Mouse (Mus musculus): ENCODE data around the gene Tdp1. TPM values are rescaled to one million over a fixed set of nuclear protein-coding genes. Genes with fewer than 3 reads are reported as not detected.
A peak's percentile ranks its signal among the peaks of the same experiment; 100 is the strongest.

Tdp1 gene
- polyA plus RNA-seq, 1 experiment from 2014 or later: 31.3 TPM

DNA sequence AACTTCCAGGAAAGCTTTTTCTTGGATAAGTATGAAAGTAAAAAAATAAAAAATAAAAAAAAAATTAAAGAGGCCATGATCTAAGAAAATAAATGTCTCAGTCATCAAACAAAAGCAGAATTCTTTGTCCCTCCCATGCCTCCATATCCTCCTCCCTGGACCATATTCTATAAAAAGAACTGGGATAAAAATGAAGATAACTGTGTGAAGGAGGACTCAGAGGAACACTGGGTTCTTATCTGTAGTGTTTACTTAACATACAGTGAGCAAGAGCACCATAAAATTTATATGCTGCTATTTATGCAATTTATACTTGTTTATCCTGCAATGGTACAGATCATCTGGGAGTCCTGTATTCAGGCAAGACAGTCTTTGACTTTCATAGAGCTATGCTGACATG is 19.7 kb upstream of the Tdp1 start:
- no peaks in the 10 kb centered on the region for H3K27me3 ChIP-seq (ENCODE audit: insufficient read depth, low read length)

DNA sequence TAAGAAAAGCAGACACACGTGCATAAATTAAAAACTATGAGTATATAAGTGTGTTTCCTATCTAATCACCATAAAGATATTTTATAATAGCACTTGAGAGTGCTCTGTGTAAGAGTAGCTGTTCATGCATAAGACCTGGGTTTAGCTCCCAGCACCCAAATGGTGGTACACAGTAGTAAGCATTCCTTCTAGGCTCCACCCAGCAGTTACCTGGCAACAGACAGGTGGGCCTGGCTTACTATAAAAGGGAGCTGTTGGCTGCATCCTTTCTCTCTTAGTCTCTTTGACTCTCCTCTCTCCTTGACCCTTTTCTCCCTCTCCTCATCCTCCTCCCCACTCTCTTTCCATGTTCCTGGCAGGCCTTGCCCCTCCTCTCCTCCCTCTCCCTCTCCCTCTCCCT is 15.5 kb upstream of the Tdp1 start:
- no peaks in the 10 kb centered on the region for H3K27me3 ChIP-seq (ENCODE audit: insufficient read depth, low read length)
- no peaks in the 10 kb centered on the region for H3K36me3 ChIP-seq (ENCODE audit: insufficient read depth, low read length)
- WGBS: 91% methylated on average over 1 of the region's 1 CpGs

More for the DNA sequence above, 19.7 kb upstream of the Tdp1 start:
- Histone ChIP-seq H3K9me3 (replicated peaks; ENCODE audit: low read length) (no peaks in the 10 kb centered on the region), H3K4me3 (replicated peaks; ENCODE audit: low read depth, low read length) (no peak overlapping the region), H3K4me2 (ENCODE audit: low read length) (no peak overlapping the region), H3K4me1 (replicated peaks; ENCODE audit: insufficient read depth, low read length) (no peaks in the 10 kb centered on the region), H3K36me3 (ENCODE audit: insufficient read depth, low read length) (no peaks in the 10 kb centered on the region), H3K27ac (no peak overlapping the region), H3K9ac (ENCODE audit: low read depth, low read length) (no peak overlapping the region)
- no peak for TF ChIP-seq CTCF (IDR thresholded peaks at IDR 0.05; ENCODE audit: low read depth)
- ATAC-seq (replicated peaks; ENCODE audit: low FRiP score, low read depth) (no peak), DNase-seq (ENCODE audit: low spot score) (no peak)

DNA sequence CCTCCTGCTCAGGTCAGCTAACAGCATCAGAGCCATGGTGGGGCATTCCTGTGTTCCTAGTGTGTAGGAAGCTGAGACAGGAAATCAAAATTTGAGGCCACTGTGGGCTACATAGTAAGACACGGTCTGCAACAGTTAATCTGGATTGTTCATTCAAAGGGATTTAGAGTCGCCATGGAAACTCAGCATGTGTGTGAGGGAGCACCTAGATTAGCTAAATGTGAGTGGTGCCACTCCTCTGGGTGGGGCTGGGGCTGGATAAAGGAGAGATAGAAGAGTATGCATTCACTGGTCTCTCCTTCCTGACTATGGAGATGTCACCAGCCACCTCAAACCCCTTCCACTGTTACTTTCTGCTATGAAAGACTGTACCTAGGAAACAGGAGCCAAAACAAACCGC is 10.9 kb upstream of the Tdp1 start:
- no peaks in the 10 kb centered on the region for H3K4me1 ChIP-seq (replicated peaks; ENCODE audit: insufficient read depth, low read length)
- no peak overlapping the region for H3K4me3 ChIP-seq (replicated peaks; ENCODE audit: low read depth, low read length)
- H3K9ac ChIP-seq (ENCODE audit: low read depth, low read length): no peak overlapping the region
- TF ChIP-seq CTCF (IDR thresholded peaks at IDR 0.05; ENCODE audit: low read depth): no peak
- no peaks in the 10 kb centered on the region for H3K27me3 ChIP-seq (ENCODE audit: insufficient read depth, low read length)
- H3K27ac ChIP-seq: no peak overlapping the region
- no peaks in the 10 kb centered on the region for H3K36me3 ChIP-seq (ENCODE audit: insufficient read depth, low read length)
- ATAC-seq (replicated peaks; ENCODE audit: low FRiP score, low read depth): no peak
- 60% methylated on average over 3 of the region's 3 CpGs for WGBS
- H3K4me2 ChIP-seq (ENCODE audit: low read length): no peak overlapping the region
- no peaks in the 10 kb centered on the region for H3K9me3 ChIP-seq (replicated peaks; ENCODE audit: low read length)
- no peak for DNase-seq (ENCODE audit: low spot score)

More for the DNA sequence above, 15.5 kb upstream of the Tdp1 start:
- Histone ChIP-seq H3K9ac (ENCODE audit: low read depth, low read length) (no peak overlapping the region), H3K27ac (no peak overlapping the region), H3K4me3 (replicated peaks; ENCODE audit: low read depth, low read length) (no peak overlapping the region), H3K4me1 (replicated peaks; ENCODE audit: insufficient read depth, low read length) (no peaks in the 10 kb centered on the region), H3K9me3 (replicated peaks; ENCODE audit: low read length) (no peaks in the 10 kb centered on the region), H3K4me2 (ENCODE audit: low read length) (no peak overlapping the region)
- ATAC-seq (replicated peaks; ENCODE audit: low FRiP score, low read depth): no peak
- no peak for TF ChIP-seq CTCF (IDR thresholded peaks at IDR 0.05; ENCODE audit: low read depth)
- no peak for DNase-seq (ENCODE audit: low spot score)

DNA sequence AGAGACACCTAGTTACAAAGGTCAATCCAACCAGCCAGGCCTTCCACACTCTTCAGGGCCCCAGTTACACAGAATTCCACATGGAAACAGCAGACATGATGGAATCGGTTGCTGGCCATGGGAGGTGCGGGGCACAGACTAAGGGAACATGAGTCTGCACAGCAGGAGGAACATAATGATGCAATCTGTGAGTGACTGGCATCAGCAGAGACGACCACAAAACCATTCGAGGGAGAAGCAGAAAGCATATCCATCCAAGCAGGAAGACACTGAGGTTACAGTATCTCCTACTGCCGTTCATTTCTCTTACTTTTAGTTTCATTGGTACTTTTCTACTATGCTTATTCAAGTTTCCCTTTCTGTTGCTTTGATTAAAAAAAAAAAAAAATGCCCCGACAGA is 9.7 kb upstream of the Tdp1 start:
- WGBS: 77% methylated on average over 6 of the region's 6 CpGs
- DNase-seq (ENCODE audit: low spot score) (no peak), ATAC-seq (replicated peaks; ENCODE audit: low FRiP score, low read depth) (no peak)
- H3K36me3 ChIP-seq (ENCODE audit: insufficient read depth, low read length): no peaks in the 10 kb centered on the region
- no peaks in the 10 kb centered on the region for H3K9me3 ChIP-seq (replicated peaks; ENCODE audit: low read length)
- H3K4me3 ChIP-seq (replicated peaks; ENCODE audit: low read depth, low read length): no peak overlapping the region
- H3K4me1 ChIP-seq (replicated peaks; ENCODE audit: insufficient read depth, low read length): no peaks in the 10 kb centered on the region
- no peak overlapping the region for H3K27ac ChIP-seq
- H3K27me3 ChIP-seq (ENCODE audit: insufficient read depth, low read length): no peaks in the 10 kb centered on the region
- H3K4me2 ChIP-seq (ENCODE audit: low read length): no peak overlapping the region
- no peak overlapping the region for H3K9ac ChIP-seq (ENCODE audit: low read depth, low read length)
- TF ChIP-seq CTCF (IDR thresholded peaks at IDR 0.05; ENCODE audit: low read depth): no peak

DNA sequence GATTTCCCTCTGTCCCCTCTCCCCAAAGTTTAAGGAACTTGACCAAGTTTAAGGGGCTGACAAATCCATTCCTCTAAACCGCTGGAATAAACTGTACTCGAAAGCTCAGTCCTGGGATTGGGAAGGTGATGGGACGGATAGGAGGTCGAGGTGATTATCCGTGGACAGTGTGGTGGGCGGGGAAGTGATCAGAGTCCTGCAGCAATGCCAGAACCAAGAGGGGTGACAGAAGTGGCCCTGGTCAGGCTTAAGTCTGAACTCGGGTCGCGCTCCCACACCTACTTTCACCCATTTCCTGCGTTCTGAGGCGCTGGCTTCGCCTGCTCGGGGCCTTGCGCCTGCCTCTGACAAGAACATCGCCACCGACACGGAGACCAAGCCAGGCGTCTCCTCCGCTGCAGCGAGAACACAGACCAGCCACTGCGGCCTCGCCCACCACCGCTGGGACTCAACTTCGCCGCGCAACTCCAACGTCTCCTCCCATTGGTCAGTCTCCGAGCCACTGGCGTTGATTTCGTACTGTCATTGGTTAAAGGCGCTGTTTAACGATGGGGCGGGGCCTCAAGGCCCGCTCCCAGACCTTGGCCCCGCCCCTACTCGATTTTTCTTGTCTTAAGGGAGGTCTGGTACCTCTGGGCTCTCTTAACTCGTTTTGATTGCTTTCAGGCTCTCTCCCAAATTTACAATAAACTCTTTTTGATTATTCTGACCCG is 1.2 kb upstream of the Tdp1 start:
- Histone ChIP-seq H3K27me3 (ENCODE audit: insufficient read depth, low read length) (no peaks in the 10 kb centered on the region), H3K4me2 (ENCODE audit: low read length) (peak overlapping the region; percentile 94), H3K9ac (ENCODE audit: low read depth, low read length) (peak overlapping the region; percentile 31), H3K27ac (no peak overlapping the region), H3K9me3 (replicated peaks; ENCODE audit: low read length) (no peaks in the 10 kb centered on the region), H3K36me3 (ENCODE audit: insufficient read depth, low read length) (no peaks in the 10 kb centered on the region), H3K4me3 (replicated peaks; ENCODE audit: low read depth, low read length) (peak overlapping the region; percentile 65), H3K4me1 (replicated peaks; ENCODE audit: insufficient read depth, low read length) (peaks cover 10% of the 10 kb centered on the region; the same call in 1 of the 2 replicates)
- under 1% methylated on average over 38 of the region's 38 CpGs for WGBS
- ATAC-seq (replicated peaks; ENCODE audit: low FRiP score, low read depth): peak; percentile 95
- peak; percentile 99 for DNase-seq (ENCODE audit: low spot score)
- TF ChIP-seq CTCF (IDR thresholded peaks at IDR 0.05; ENCODE audit: low read depth): no peak

DNA sequence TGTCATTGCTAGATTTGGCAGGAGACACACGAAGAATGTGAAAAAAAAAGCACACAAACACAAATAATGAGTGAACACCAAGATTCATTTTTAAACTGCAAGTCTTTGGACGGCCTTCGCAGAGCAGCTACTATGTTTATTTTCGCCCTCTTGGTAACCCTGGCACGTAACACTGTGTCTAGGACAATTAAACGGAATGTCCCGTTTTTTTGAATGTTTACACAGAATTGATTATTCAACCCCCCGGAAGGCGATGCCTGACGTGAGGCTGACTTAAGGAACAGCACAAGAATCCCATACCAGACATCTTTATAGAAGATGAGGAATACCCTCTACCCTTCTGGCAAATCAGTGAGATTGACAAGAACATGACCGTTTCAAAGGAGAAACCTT is 608 bp upstream of the Tdp1 start:
- no peak for TF ChIP-seq CTCF (IDR thresholded peaks at IDR 0.05; ENCODE audit: low read depth)
- no peaks in the 10 kb centered on the region for H3K9me3 ChIP-seq (replicated peaks; ENCODE audit: low read length)
- under 1% methylated on average over 11 of the region's 11 CpGs for WGBS
- peaks cover 10% of the 10 kb centered on the region; the same call in 1 of the 2 replicates for H3K4me1 ChIP-seq (replicated peaks; ENCODE audit: insufficient read depth, low read length)
- peak overlapping the region; percentile 31 for H3K9ac ChIP-seq (ENCODE audit: low read depth, low read length)
- H3K27ac ChIP-seq: peak overlapping the region; percentile 43; the same call in 1 of the 2 replicates
- DNase-seq (ENCODE audit: low spot score) (no peak), ATAC-seq (replicated peaks; ENCODE audit: low FRiP score, low read depth) (no peak)
- peak overlapping the region; percentile 65 for H3K4me3 ChIP-seq (replicated peaks; ENCODE audit: low read depth, low read length)
- peak overlapping the region; percentile 94 for H3K4me2 ChIP-seq (ENCODE audit: low read length)
- no peaks in the 10 kb centered on the region for H3K27me3 ChIP-seq (ENCODE audit: insufficient read depth, low read length)
- no peaks in the 10 kb centered on the region for H3K36me3 ChIP-seq (ENCODE audit: insufficient read depth, low read length)
